Mouse (Mus musculus): ENCODE results near the gene N4bp2l2. TPM values are rescaled to one million over a fixed set of nuclear protein-coding genes. Genes with fewer than 3 reads are reported as not detected.

N4bp2l2 gene
- total RNA-seq, 1 experiment from 2014 or later, result 76.7 TPM

DNA sequence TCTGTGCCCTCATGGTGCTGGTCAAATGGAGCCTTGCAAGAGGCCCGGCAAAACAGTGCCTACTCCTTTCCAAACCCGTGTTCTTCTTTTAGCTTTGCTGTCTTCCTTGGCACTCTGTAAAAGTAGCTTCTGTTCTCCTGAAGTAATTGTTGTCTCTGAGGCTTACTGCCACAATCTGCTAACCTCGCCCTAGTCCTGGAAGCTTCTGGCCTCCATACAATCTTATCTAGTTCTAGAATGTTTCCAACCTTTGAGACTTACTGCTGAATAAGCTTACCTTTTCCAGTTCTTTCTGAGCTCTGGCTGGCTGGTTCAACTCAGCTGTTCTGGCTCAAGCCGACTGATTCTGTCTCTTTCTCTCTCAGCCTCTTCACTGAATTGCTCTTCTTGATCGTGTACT is 104.2 kb downstream of the N4bp2l2 start:
- no peak for DNase-seq

DNA sequence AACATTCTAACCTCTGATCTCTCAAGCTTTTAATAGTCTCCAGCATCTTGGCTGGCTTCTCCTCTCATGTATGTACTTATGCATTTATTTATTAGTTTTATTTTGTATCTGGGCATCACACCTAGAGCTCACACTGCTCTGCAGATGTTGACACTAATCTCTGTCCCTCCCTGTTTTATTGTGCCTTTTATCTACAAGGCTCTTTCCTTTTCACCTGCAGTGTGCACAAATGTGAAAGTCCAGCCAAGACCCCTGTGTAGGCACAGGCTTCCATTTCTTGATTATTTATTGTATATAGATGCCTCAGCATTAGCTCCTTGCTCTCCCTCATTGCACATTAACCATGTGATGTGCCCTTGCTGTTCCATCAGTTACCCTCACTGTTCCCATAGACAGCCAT is 104.6 kb downstream of the N4bp2l2 start:
- DNase-seq, result no peak

DNA sequence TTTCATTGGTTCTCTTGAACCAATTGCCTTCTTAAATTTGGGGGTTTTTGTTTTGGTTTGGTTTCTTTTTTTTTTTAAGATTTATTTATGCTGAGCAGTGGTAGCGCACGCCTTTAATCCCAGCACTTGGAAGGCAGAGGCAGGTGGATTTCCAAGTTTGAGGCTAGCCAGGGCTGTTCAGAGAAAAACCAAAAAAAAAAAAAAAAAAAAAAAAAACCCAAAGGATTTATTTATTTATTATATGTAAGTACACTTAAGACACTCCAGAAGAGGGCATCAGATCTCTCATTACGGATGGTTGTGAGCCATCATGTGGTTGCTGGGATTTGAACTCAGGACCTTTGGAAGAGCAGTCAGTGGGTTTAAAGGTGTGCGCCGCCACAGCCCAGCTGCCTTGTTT is 105.1 kb downstream of the N4bp2l2 start:
- DNase-seq, result no peak

DNA sequence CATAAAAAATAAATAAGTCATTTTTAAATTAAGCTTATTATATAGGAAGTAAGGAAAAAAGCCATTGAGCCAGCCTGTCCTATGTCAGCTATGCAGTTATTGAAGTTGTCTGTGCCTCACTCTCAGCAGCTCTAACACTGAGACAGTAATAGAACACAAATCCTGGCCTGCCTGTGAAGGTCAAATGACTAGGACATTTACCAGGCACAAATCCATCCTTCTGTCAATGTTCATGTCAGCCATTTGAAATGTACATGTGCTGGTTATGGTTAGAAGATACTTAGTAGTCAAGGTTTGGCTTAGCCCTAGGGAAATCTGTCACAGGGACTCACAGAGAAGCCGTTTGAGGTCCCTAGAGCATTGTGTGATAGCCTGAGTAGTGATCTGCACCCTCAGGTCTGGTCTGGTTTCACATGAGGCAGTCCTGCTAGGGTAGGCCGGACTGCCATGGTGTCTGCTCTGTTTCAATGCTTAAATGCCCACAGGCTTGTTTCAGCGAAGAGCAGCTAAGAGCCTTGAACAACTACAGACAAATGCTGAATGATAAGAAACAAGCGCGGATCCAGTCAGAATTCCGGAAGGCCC is 106.4 kb downstream of the N4bp2l2 start:
- DNase-seq, result no peak

Other genes with a start within 250 kb of the N4bp2l2 start
- gene Zar1l, start 148.0 kb downstream of the N4bp2l2 start, total RNA-seq (2021), result not detected in 2 replicates
- 6.2 and 10.8 TPM in 2 replicates for gene Brca2, start 143.6 kb downstream of the N4bp2l2 start, total RNA-seq (2021)
- gene N4bp2l1, start 69.0 kb downstream of the N4bp2l2 start, total RNA-seq (2021), result 42.5 and 47.1 TPM in 2 replicates
- gene Pds5b, start 7.6 kb upstream of the N4bp2l2 start, total RNA-seq (2021), result 27.9 and 30.4 TPM in 2 replicates